Mouse (Mus musculus) liver, adult 2 months (tissue): ENCODE measurements around the gene Erh.

ENCODE experiments used
- CTCF ChIP-seq: fragments of 200-500 bp; IDR thresholded peaks from 2 replicates; pipeline ENCODE4 v1.5.1; 2011; ENCODE audit warnings: low read depth, low read length, control low read depth
- POLR2A ChIP-seq: fragments of 200-500 bp; IDR thresholded peaks from 2 replicates; pipeline ENCODE4 v1.6.1; 2011; ENCODE audit warnings: low read length, control low read depth; ENCODE audit not compliant: insufficient read depth; ENCODE audit errors: extremely low read depth

- TF ChIP-seq POLR2A = no peak
- TF ChIP-seq CTCF = no peak
These were observed 47.5 kb upstream of the Erh start for GRCm38 (mm10) chr12:80691671-80692091.
